Mouse (Mus musculus) lung, postnatal 0 days (tissue): Measurements from ENCODE around the gene Glis2. TPM values are rescaled to one million over a fixed set of nuclear protein-coding genes. Genes with fewer than 3 reads are reported as not detected.

Source experiments
- ATAC-seq: fragments of 200-750 bp; cut with Nextera tagmentation; 2 replicates; pipeline ENCODE4 v1.8.0; 2017; ENCODE audit warnings: moderate library complexity
- DNase-seq: peaks from one replicate; pipeline ENCODE4 v3.0.0-alpha.2; 2016; ENCODE audit warnings: low spot score
- H3K27ac ChIP-seq: fragments of 300-500 bp; sonication (generic); 2 replicates; pipeline ENCODE4 v1.5.1; 2014; ENCODE audit warnings: antibody characterized with exemption, mild to moderate bottlenecking, low read length, mixed read lengths
- H3K27me3 ChIP-seq: fragments of 300-500 bp; sonication (generic); replicated peaks from 2 replicates; pipeline ENCODE4 v1.6.1; 2014; ENCODE audit warnings: low read length, mixed read lengths; ENCODE audit not compliant: insufficient read depth
- H3K36me3 ChIP-seq: fragments of 300-500 bp; sonication (generic); 2 replicates; pipeline ENCODE4 v1.6.1; 2014; ENCODE audit warnings: low read length, mixed read lengths; ENCODE audit not compliant: insufficient read depth
- H3K4me1 ChIP-seq: fragments of 300-500 bp; sonication (generic); 2 replicates; pipeline ENCODE4 v1.6.1; 2014; ENCODE audit warnings: antibody characterized with exemption, low read depth, low read length, mixed read lengths; ENCODE audit not compliant: insufficient read depth
- H3K4me2 ChIP-seq: fragments of 300-500 bp; sonication (generic); replicated peaks from 2 replicates; pipeline ENCODE4 v1.6.1; 2014; ENCODE audit warnings: low read depth, mild to moderate bottlenecking, low read length, moderate library complexity, mixed read lengths
- H3K4me3 ChIP-seq: fragments of 300-500 bp; sonication (generic); 2 replicates; pipeline ENCODE4 v1.5.1; 2014; ENCODE audit warnings: low read depth, low read length
- H3K9ac ChIP-seq: fragments of 300-500 bp; sonication (generic); replicated peaks from 2 replicates; pipeline ENCODE4 v1.6.1; 2014; ENCODE audit warnings: low read depth, mild to moderate bottlenecking
- H3K9me3 ChIP-seq: fragments of 300-500 bp; sonication (generic); 2 replicates; pipeline ENCODE4 v1.6.1; 2016; ENCODE audit warnings: low read length, mixed read lengths
- CTCF ChIP-seq: IDR thresholded peaks from 2 replicates; pipeline ENCODE4 v1.5.1; 2016; ENCODE audit warnings: antibody characterized with exemption, mild to moderate bottlenecking
- EP300 ChIP-seq: IDR thresholded peaks from 2 replicates; pipeline ENCODE4 v1.6.1; 2016; ENCODE audit warnings: antibody characterized with exemption, mild to moderate bottlenecking, control low read depth
- WGBS: fragments of 180-500 bp; shearing (Covaris S2); extraction: QIAGEN DNeasy Blood & Tissue Kit; methylation state at CpG from one replicate; pipeline ENCODE4 v1.1.7; 2014; 5-methylcytosine and 5-hydroxymethylcytosine counted together
- polyA plus RNA-seq: library from polyadenylated mRNA; unstranded; fragments of >200 nt; fragmentation: Nextera tagmentation; extraction: Ambion mirVana; gene quantifications from 2 replicates; pipeline ENCODE4 v1.2.1, GENCODE M21; 2015

The Glis2 gene
- polyA plus RNA-seq, 1 experiment from 2014 or later: 20.7 TPM

DNA sequence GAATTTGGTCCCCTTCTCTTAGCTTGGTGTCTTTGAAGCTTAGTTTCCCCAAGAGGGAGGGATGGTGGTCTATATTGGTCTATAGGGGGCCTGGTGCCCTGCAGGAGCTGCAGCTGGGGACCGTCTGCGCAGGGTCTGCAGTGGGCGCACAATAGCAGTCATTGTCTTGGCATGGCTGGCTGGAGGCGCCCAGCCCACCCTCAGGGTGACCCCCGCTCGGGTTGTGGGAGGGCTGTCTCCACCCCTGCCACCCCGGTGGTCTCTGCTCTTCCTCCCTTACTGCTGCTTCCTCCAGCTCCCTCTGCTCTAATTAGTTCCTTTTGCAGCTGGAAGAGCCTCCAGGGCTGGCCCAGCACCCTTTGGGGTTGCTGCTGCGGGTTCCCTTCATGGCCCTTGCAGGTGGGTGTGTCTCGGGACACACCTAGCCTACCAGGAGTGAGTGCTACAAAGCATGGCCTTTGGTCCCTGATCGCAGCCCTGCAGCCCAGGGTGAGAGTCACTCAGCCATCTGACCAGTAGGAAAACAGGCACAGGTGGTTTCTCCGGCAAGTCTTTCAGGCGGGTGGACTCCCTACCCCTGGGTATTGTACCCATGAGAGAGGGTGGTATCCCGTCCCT lies 11.1 kb downstream of the Glis2 start:
- Histone ChIP-seq H3K4me3 (no peak overlapping the region), H3K36me3 (no peaks in the 10 kb centered on the region), H3K27ac (peak overlapping the region; percentile 64), H3K4me1 (peaks cover 28% of the 10 kb centered on the region; the same call in 1 of the 2 replicates), H3K9me3 (no peaks in the 10 kb centered on the region), H3K4me2 (no peak overlapping the region), H3K9ac (no peak overlapping the region), H3K27me3 (no peaks in the 10 kb centered on the region)
- WGBS: 60% methylated on average over 13 of the region's 13 CpGs
- TF ChIP-seq CTCF (no peak), EP300 (no peak)
- ATAC-seq (no peak), DNase-seq (no peak)

DNA sequence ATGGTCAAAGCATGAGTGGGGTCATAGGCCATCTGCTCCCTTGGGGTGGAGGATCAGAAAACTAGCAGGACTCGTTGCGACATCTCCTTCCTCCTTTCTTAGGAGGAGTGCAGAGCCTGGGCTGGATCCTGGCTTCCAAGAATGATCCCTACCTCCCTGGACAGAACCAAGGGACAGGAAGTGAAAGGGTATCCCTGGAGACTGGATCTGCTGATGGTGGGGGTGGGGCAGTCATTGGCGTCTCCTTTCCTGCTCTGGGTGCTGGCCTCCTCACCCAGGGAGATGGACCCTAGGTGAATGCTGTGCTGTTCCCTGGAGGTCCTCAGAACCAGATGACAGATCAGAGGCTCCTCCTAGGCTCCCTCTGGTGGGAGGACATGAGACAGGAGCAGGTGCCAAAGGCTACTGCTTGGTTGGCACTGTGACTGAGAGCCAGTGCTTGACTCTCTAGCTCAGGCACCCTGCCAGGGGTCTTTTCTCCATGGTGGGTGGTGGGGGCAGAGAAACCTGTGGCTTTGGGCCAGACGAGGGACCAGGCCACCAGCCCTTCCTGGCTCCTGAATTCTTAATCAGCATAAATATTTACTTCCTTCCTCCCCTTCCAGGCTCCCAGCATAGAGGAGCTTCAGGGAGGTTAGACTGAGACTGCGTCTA lies 12.0 kb downstream of the Glis2 start:
- Histone ChIP-seq H3K4me2 (no peak overlapping the region), H3K4me1 (peaks cover 28% of the 10 kb centered on the region; the same call in 1 of the 2 replicates), H3K9me3 (no peaks in the 10 kb centered on the region), H3K4me3 (no peak overlapping the region), H3K36me3 (0 out of 2 replicates have a peak, but pooled peaks cover 5% of the 10 kb centered on the region), H3K27ac (peak overlapping the region; percentile 64), H3K9ac (no peak overlapping the region), H3K27me3 (no peaks in the 10 kb centered on the region)
- ATAC-seq: peak; percentile 62
- peak; percentile 76 for DNase-seq
- 7% methylated on average over 5 of the region's 5 CpGs for WGBS
- peak; percentile 74 for TF ChIP-seq EP300
- peak; percentile 78 for TF ChIP-seq CTCF

DNA sequence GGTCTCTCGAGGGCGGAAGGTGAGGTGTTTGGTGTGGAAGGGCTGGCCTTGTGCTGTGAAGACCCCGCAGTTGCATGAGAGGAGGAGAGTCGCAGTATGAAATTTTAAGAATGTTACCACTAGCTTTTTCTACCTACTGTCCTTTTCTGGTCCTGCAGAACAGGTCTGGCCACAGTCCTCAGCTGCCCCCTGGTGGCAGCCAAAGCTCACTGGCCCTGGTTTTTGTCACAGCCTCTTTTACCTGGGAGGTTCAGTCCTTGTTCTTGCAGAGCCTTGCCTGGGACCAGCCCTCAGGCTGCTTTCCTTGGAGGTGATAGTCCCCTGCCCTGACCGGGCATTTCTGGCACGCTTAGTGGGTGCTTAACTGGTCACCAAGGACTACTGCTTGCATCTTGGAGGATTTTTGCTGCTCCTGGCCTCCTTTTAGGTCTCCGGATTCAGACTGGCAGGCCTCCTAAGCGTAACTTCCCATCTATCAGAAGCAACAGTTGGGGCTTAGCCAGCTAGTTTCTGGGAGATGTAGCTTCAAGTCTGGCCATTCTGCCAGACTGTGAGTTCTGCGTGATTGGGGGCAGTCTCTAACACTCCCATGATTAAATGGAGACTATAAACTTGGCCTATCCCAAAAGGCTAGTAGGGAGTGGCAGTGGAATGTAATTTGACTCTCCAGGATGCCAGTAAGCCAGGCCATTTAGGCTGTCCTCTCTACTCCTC lies 13.5 kb downstream of the Glis2 start:
- no peaks in the 10 kb centered on the region for H3K27me3 ChIP-seq
- H3K27ac ChIP-seq: 0 out of 2 replicates have a peak overlapping the region, but pooled peaks have one; percentile 32
- no peaks in the 10 kb centered on the region for H3K9me3 ChIP-seq
- H3K4me3 ChIP-seq: no peak overlapping the region
- WGBS: 40% methylated on average over 9 of the region's 9 CpGs
- peak; percentile 89 for DNase-seq
- peaks cover 26% of the 10 kb centered on the region; the same call in 1 of the 2 replicates for H3K4me1 ChIP-seq
- H3K4me2 ChIP-seq: no peak overlapping the region
- 0 out of 2 replicates have a peak, but pooled peaks cover 12% of the 10 kb centered on the region for H3K36me3 ChIP-seq
- no peak overlapping the region for H3K9ac ChIP-seq
- peak; percentile 53 for ATAC-seq
- TF ChIP-seq EP300: no peak
- peak; percentile 98 for TF ChIP-seq CTCF

DNA sequence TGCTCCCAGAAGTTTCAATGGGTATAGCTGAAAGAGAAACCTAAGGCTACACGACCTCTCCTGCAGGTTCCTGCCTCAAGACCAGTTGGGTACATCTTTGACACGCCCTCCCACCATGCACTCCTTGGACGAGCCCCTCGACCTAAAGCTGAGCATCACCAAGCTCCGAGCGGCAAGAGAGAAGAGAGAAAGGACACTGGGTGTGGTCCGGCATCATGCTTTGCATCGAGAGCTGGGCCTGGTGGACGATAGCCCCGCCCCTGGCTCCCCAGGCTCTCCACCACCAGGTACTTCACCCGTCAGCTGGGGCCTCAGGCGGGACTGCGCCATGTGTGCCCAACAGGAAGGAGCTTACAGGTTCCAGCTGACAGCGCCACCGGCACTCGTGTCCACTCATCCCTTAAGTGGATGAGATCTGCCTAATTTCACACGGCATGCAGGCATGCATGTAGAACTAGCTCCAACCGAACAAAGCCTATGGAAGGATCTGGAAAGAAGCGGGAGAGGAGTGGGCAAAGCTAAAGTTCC lies 14.1 kb downstream of the Glis2 start:
- H3K9ac ChIP-seq: no peak overlapping the region
- H3K9me3 ChIP-seq: no peaks in the 10 kb centered on the region
- TF ChIP-seq EP300: no peak
- no peak for TF ChIP-seq CTCF
- H3K4me1 ChIP-seq: peaks cover 22% of the 10 kb centered on the region; the same call in 1 of the 2 replicates
- no peak overlapping the region for H3K27ac ChIP-seq
- 62% methylated on average over 17 of the region's 19 CpGs for WGBS
- no peak overlapping the region for H3K4me2 ChIP-seq
- no peak for DNase-seq
- 0 out of 2 replicates have a peak, but pooled peaks cover 13% of the 10 kb centered on the region for H3K36me3 ChIP-seq
- ATAC-seq: peak; percentile 14; the same call in 1 of the 2 replicates
- H3K4me3 ChIP-seq: no peak overlapping the region
- no peaks in the 10 kb centered on the region for H3K27me3 ChIP-seq

DNA sequence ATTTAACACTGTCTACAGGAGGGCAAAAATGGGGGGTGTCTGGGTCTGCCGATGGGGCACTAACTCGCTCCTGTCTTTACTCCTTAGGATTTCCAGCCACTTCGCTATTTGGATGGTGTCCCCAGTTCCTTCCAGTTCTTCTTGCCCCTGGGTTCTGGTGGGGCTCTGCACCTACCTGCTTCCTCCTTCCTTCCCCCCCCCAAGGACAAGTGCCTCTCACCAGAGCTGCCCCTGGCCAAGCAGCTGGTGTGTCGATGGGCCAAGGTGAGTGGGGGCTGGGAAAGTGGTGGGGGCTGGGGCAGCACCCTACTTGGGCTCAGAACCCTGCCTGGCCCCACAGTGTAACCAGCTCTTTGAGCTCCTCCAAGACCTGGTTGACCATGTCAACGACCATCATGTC lies 16.7 kb downstream of the Glis2 start:
- Histone ChIP-seq H3K4me3 (no peak overlapping the region), H3K4me1 (peaks cover 5% of the 10 kb centered on the region; the same call in 1 of the 2 replicates), H3K27me3 (no peaks in the 10 kb centered on the region), H3K36me3 (0 out of 2 replicates have a peak, but pooled peaks cover 17% of the 10 kb centered on the region), H3K27ac (no peak overlapping the region), H3K4me2 (no peak overlapping the region), H3K9me3 (no peaks in the 10 kb centered on the region), H3K9ac (no peak overlapping the region)
- TF ChIP-seq CTCF (no peak), EP300 (no peak)
- 76% methylated on average over 5 of the region's 5 CpGs for WGBS
- ATAC-seq: no peak
- no peak for DNase-seq

DNA sequence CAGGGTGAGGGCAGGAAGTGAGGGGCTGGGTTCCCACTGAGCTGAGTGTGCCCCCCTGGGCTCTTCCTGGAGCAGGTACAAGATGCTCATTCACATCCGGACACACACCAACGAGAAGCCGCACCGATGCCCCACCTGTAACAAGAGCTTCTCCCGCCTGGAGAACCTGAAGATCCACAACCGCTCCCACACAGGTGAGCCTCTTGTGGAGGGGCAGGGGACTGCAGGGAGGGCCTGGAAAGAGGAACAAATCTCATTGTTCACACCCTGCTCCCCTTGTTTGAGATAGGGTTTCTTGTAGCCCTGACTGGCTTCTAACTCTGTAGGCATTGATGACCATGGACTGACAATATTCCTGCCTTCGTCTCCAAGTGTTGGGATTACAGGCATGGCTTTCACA lies 17.2 kb downstream of the Glis2 start:
- H3K36me3 ChIP-seq: 0 out of 2 replicates have a peak, but pooled peaks cover 17% of the 10 kb centered on the region

More for the DNA sequence above, 17.2 kb downstream of the Glis2 start:
- H3K27ac ChIP-seq: no peak overlapping the region
- no peaks in the 10 kb centered on the region for H3K9me3 ChIP-seq
- H3K4me1 ChIP-seq: peaks cover under 1% of the 10 kb centered on the region; the same call in 1 of the 2 replicates
- no peak overlapping the region for H3K9ac ChIP-seq
- TF ChIP-seq EP300: no peak
- TF ChIP-seq CTCF: peak; percentile 45
- H3K27me3 ChIP-seq: no peaks in the 10 kb centered on the region
- H3K4me2 ChIP-seq: no peak overlapping the region
- WGBS: 83% methylated on average over 7 of the region's 7 CpGs
- no peak for DNase-seq
- ATAC-seq: no peak
- no peak overlapping the region for H3K4me3 ChIP-seq
